Mouse (Mus musculus): ENCODE data around the gene Tomm34.

DNA sequence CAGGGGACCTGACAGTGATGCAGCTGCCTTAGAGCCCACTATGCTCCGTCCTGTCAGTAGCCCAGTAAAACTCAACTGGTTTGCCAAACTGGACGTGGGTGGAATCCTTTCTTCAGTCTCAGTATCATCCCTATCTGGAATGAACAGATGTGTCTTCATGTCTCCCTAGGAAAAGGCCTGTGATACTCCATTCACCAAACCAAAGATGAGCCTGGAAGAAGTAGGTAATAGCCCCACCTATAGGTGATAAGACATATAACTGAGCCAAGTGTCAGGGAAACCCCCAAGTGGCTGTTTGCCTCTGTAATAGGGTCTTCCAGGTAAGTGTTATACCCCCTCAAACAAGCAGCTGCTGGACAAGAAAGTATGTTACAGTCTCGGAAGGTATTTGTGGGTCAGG, 52.1 kb downstream of the Tomm34 start:
- TF ChIP-seq ZC3H11A (IDR thresholded peaks at IDR 0.05; ENCODE audit: low read depth, low read length) (no peak), POLR2A (IDR thresholded peaks at IDR 0.05; ENCODE audit: low read depth, low read length) (no peak), CTCF (conservative IDR thresholded peaks at IDR 0.05 in 1 of 2, IDR thresholded peaks at IDR 0.05 in 1 of 2; ENCODE audit: low read depth in 2 of 2, low read length in 2 of 2) (peak in 1 of 2 experiments; percentile 11; a peak in 1 of 4 replicates), BHLHE40 (IDR thresholded peaks at IDR 0.05; ENCODE audit: low read depth, low read length) (no peak), SIN3A (IDR thresholded peaks at IDR 0.05; ENCODE audit: low read length) (no peak), RCOR1 (conservative IDR thresholded peaks at IDR 0.05; ENCODE audit: low read depth, low read length) (no peak), JUN (IDR thresholded peaks at IDR 0.05; ENCODE audit: insufficient read depth, low read depth, low read length) (no peak), TBP (conservative IDR thresholded peaks at IDR 0.05; ENCODE audit: low read depth, low read length) (no peak), POLR2AphosphoS2 (IDR thresholded peaks at IDR 0.05; ENCODE audit: low read depth, low read length) (no peak), EP300 (IDR thresholded peaks at IDR 0.05; ENCODE audit: low read length) (no peak), NELFE (IDR thresholded peaks at IDR 0.05; ENCODE audit: low read depth, low read length) (no peak), IRF4 (IDR thresholded peaks at IDR 0.05; ENCODE audit: low read depth, low read length) (no peak)
